Mouse (Mus musculus): ENCODE data around the gene Tinag. TPM values are rescaled to one million over a fixed set of nuclear protein-coding genes. Genes with fewer than 3 reads are reported as not detected.

Gene Tinag
- polyA plus RNA-seq, 1 experiment from 2014 or later: 0.32 TPM

DNA sequence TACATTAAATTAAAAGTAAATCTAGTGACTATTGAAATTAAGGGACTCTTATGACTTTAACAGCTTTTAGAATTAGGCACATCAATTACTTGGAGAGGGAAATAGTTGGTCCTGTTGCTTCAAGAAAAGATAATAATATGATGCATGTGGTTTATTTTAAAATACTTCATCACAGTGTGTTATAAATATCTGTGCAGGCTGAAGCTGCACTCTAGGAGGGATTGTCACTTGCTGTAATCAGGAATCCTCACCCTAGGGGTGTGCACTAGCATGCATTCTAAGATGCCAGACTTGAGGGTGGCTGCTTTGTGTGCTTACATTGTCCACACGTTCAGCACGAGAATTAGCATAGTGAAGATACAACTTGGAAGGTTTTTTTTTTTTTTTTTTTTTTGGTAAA, 10.2 kb downstream of the Tinag start:
- Histone ChIP-seq H3K27me3 (ENCODE audit: control insufficient read depth, insufficient read depth, low read length) (no peaks in the 10 kb centered on the region), H3K9ac (ENCODE audit: low read length) (no peak overlapping the region), H3K36me3 (ENCODE audit: control insufficient read depth, insufficient read depth, low read length) (no peaks in the 10 kb centered on the region), H3K4me3 (ENCODE audit: low read depth, low read length) (no peak overlapping the region), H3K4me2 (ENCODE audit: low read depth, low read length, severe bottlenecking) (no peak overlapping the region), H3K27ac (ENCODE audit: low read depth, low read length) (no peak overlapping the region), H3K4me1 (replicated peaks; ENCODE audit: control insufficient read depth, insufficient read depth, low read length) (no peaks in the 10 kb centered on the region), H3K9me3 (ENCODE audit: control insufficient read depth, low read length) (no peaks in the 10 kb centered on the region)
- DNase-seq (ENCODE audit: low spot score): no peak
- 58% methylated on average over 2 of the region's 2 CpGs for WGBS
- ATAC-seq (replicated peaks; ENCODE audit: low FRiP score): no peak

DNA sequence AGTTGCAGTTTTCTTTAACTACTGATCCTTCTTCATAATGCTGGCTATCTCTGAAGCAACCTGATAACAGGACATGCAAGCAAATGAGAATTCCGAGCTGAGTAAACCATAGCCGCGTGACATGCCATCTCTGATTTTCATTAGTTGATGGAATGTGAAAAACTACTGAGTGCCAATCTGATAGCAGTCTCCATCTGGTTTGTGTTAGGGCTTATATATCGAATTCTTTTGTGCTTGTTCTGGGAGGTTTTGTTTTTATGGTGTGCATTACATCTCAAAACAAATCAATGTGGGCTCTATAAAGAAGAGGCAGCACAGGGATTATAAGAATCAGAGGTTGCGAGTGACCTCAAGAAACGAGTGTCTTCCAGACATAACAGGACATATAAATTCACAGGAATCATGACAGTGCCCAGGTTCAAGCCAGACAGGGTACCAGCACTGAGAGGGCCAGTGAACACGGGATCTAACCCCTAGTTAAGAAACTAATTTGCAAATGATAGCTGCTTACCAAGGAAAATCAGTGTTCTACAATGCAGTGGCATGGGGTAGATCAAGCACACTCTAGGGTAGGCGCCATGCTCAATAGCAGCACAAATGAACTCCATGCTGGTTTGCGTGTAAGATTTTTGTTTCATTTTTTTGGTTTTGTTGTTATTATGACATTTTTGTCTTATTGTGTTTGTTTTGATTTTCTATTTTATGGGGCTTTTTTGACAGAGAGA, 13.0 kb downstream of the Tinag start:
- ATAC-seq (replicated peaks; ENCODE audit: low FRiP score) (no peak), DNase-seq (ENCODE audit: low spot score) (no peak)
- no peak overlapping the region for H3K4me2 ChIP-seq (ENCODE audit: low read depth, low read length, severe bottlenecking)
- H3K4me1 ChIP-seq (replicated peaks; ENCODE audit: control insufficient read depth, insufficient read depth, low read length): no peaks in the 10 kb centered on the region
- H3K27me3 ChIP-seq (ENCODE audit: control insufficient read depth, insufficient read depth, low read length): no peaks in the 10 kb centered on the region
- H3K9ac ChIP-seq (ENCODE audit: low read length): no peak overlapping the region
- no peak overlapping the region for H3K27ac ChIP-seq (ENCODE audit: low read depth, low read length)
- H3K9me3 ChIP-seq (ENCODE audit: control insufficient read depth, low read length): no peaks in the 10 kb centered on the region
- no peaks in the 10 kb centered on the region for H3K36me3 ChIP-seq (ENCODE audit: control insufficient read depth, insufficient read depth, low read length)
- no peak overlapping the region for H3K4me3 ChIP-seq (ENCODE audit: low read depth, low read length)
- 74% methylated on average over 9 of the region's 9 CpGs for whole genome bisulfite sequencing

DNA sequence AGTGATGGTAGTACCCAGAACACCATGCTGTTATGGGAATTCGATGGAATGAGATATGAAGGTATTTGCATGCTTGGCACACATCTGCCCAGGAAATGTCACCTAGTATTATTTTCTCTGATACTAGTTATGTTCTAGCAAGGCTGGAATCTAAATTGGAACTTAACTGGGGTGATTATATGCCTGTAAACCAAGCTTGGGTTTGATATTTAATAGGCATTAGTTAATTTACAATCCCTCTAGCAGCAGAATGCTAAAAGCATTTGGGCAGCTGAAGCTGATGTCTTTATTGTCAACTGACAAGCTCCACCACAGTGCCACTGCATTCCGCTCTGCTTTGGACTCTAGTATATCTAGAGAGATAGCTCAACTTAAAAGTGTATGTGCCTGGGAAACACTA, 20.3 kb downstream of the Tinag start:
- Histone ChIP-seq H3K27me3 (ENCODE audit: control insufficient read depth, insufficient read depth, low read length) (no peaks in the 10 kb centered on the region), H3K4me1 (replicated peaks; ENCODE audit: control insufficient read depth, insufficient read depth, low read length) (no peaks in the 10 kb centered on the region), H3K4me2 (ENCODE audit: low read depth, low read length, severe bottlenecking) (no peak overlapping the region), H3K4me3 (ENCODE audit: low read depth, low read length) (no peak overlapping the region), H3K9me3 (ENCODE audit: control insufficient read depth, low read length) (no peaks in the 10 kb centered on the region), H3K9ac (ENCODE audit: low read length) (no peak overlapping the region), H3K27ac (ENCODE audit: low read depth, low read length) (no peak overlapping the region), H3K36me3 (ENCODE audit: control insufficient read depth, insufficient read depth, low read length) (no peaks in the 10 kb centered on the region)
- no peak for DNase-seq (ENCODE audit: low spot score)
- 87% methylated on average over 2 of the region's 2 CpGs for WGBS
- no peak for ATAC-seq (replicated peaks; ENCODE audit: low FRiP score)

DNA sequence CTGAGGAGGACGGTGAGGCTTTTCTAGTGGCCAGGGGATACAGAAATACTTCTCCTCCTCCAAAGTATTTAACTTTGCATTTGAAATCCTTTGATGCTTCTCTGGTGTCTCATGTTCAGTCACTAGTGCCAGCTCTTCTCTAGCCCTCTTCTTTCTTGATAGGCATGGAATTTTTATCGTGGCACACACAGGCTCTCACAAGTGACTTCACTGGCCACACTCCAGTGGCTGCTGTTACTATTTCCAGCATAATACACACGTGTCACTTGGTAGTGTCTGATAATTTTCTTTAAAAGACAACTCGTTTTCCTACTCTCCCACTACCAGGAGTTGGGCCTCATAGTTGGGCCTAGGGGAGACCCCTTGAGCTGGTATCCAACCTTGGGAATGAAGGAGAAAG, 26.7 kb downstream of the Tinag start:
- no peak overlapping the region for H3K9ac ChIP-seq (ENCODE audit: low read length)
- no peak overlapping the region for H3K4me2 ChIP-seq (ENCODE audit: low read depth, low read length, severe bottlenecking)
- H3K36me3 ChIP-seq (ENCODE audit: control insufficient read depth, insufficient read depth, low read length): no peaks in the 10 kb centered on the region
- H3K27me3 ChIP-seq (ENCODE audit: control insufficient read depth, insufficient read depth, low read length): no peaks in the 10 kb centered on the region
- no peaks in the 10 kb centered on the region for H3K9me3 ChIP-seq (ENCODE audit: control insufficient read depth, low read length)
- H3K4me3 ChIP-seq (ENCODE audit: low read depth, low read length): no peak overlapping the region
- no peak overlapping the region for H3K27ac ChIP-seq (ENCODE audit: low read depth, low read length)
- WGBS: 81% methylated on average over 4 of the region's 4 CpGs
- no peak for ATAC-seq (replicated peaks; ENCODE audit: low FRiP score)
- H3K4me1 ChIP-seq (replicated peaks; ENCODE audit: control insufficient read depth, insufficient read depth, low read length): no peaks in the 10 kb centered on the region
- DNase-seq (ENCODE audit: low spot score): no peak

DNA sequence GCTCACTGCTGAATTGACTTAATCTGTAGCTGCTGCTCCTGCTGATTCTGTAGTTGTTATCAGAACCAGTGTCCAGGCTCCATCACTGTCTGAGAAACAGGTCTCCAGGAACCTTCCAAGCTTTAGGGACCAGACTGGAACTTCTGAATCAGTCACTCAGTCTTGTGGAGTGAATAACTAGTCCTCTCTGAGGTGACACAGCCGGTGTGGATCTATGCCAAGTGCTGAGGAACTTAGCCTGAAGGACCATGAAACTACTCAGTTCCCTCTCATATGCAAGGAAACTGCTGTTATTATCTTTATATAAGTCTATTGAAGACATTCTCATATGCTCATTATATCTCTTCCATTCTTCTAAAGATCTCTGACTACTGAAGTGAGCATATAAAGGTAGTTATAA, 49.6 kb downstream of the Tinag start:
- Histone ChIP-seq H3K27me3 (ENCODE audit: control insufficient read depth, insufficient read depth, low read length) (no peaks in the 10 kb centered on the region), H3K4me3 (ENCODE audit: low read depth, low read length) (no peak overlapping the region), H3K27ac (ENCODE audit: low read depth, low read length) (no peak overlapping the region), H3K4me1 (replicated peaks; ENCODE audit: control insufficient read depth, insufficient read depth, low read length) (no peaks in the 10 kb centered on the region), H3K9me3 (ENCODE audit: control insufficient read depth, low read length) (no peaks in the 10 kb centered on the region), H3K4me2 (ENCODE audit: low read depth, low read length, severe bottlenecking) (no peak overlapping the region), H3K9ac (ENCODE audit: low read length) (no peak overlapping the region), H3K36me3 (ENCODE audit: control insufficient read depth, insufficient read depth, low read length) (no peaks in the 10 kb centered on the region)
- no peak for ATAC-seq (replicated peaks; ENCODE audit: low FRiP score)
- WGBS: 83% methylated on average over 1 of the region's 1 CpGs
- DNase-seq (ENCODE audit: low spot score): no peak

DNA sequence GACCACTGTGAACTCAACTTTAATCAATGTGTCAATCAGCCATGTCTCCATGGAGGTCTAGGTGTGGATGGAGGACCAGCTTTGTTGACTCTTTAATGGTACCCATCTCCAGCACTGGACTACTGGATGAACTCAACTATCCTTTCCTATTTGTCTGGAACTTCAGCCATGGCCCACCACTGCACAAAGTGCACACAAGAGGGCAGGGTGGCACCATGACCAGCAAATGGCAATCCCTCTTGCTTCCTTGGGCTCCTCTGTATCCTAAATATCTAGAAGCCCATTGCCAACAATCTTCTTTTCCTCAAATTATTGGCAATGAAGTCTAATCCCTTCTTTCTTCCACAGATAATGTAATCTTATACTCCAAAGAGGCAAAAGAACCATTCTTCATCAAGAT, 55.6 kb downstream of the Tinag start:
- no peak for DNase-seq (ENCODE audit: low spot score)
- H3K27ac ChIP-seq (ENCODE audit: low read depth, low read length): no peak overlapping the region
- no peak overlapping the region for H3K9ac ChIP-seq (ENCODE audit: low read length)
- no peaks in the 10 kb centered on the region for H3K4me1 ChIP-seq (replicated peaks; ENCODE audit: control insufficient read depth, insufficient read depth, low read length)
- H3K4me2 ChIP-seq (ENCODE audit: low read depth, low read length, severe bottlenecking): no peak overlapping the region
- H3K4me3 ChIP-seq (ENCODE audit: low read depth, low read length): no peak overlapping the region
- no peak for ATAC-seq (replicated peaks; ENCODE audit: low FRiP score)
- no peaks in the 10 kb centered on the region for H3K27me3 ChIP-seq (ENCODE audit: control insufficient read depth, insufficient read depth, low read length)
- no peaks in the 10 kb centered on the region for H3K36me3 ChIP-seq (ENCODE audit: control insufficient read depth, insufficient read depth, low read length)
- H3K9me3 ChIP-seq (ENCODE audit: control insufficient read depth, low read length): no peaks in the 10 kb centered on the region

DNA sequence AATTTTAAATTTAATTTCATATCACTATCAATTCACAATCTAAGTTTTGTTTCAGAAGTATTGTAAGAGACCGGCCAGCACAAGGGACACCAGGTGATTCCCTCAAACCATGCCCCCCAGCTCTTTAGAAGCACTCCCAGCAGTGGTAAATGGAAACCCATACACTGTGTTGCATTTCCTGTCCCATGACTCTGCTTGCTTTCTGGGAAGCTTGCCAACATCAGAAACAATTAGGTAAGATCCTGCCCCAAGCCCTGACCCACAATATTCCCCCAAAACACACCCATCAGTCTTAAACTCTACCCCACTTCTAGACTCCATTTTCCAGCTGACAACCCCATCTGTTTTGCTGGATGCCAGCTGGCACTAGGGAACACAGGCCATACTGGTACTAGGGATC, 110.8 kb downstream of the Tinag start:
- no peak overlapping the region for H3K27ac ChIP-seq (ENCODE audit: low read depth, low read length)
- H3K4me1 ChIP-seq (replicated peaks; ENCODE audit: control insufficient read depth, insufficient read depth, low read length): no peaks in the 10 kb centered on the region
- H3K4me2 ChIP-seq (ENCODE audit: low read depth, low read length, severe bottlenecking): no peak overlapping the region
- ATAC-seq (replicated peaks; ENCODE audit: low FRiP score) (no peak), DNase-seq (ENCODE audit: low spot score) (no peak)
- H3K4me3 ChIP-seq (ENCODE audit: low read depth, low read length): no peak overlapping the region
- H3K27me3 ChIP-seq (ENCODE audit: control insufficient read depth, insufficient read depth, low read length): no peaks in the 10 kb centered on the region
- 91% methylated on average over 1 of the region's 1 CpGs for WGBS
- no peak overlapping the region for H3K9ac ChIP-seq (ENCODE audit: low read length)
- H3K9me3 ChIP-seq (ENCODE audit: control insufficient read depth, low read length): no peaks in the 10 kb centered on the region
- no peaks in the 10 kb centered on the region for H3K36me3 ChIP-seq (ENCODE audit: control insufficient read depth, insufficient read depth, low read length)

DNA sequence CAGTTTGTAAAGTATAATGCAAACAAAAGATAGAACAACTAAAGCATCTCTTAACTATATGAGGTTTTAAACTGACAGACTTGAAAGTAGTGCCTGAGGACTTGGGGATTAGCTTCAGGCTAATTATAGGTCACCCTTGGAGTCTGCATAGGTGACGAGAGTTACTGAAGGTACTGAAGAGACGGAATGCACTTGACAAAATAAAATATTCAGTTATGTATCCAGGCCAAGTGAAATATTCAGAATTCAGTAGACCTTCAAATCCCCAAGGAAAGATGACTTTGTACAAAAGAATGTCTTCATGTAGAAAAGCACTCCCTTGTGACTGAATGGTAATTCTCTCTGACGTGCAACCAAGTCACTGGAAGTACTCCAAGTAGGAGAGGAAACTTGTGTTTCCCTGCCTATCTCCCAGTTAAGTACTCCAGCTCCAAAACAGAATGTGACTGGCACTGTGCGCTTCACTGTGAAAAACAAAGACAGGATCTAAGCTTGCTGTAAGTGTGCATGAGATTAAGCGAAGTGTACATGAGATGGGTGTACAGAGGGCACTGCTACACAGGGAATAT, 130.4 kb downstream of the Tinag start:
- H3K9ac ChIP-seq (ENCODE audit: low read length): no peak overlapping the region
- DNase-seq (ENCODE audit: low spot score): no peak
- WGBS: 80% methylated on average over 5 of the region's 5 CpGs
- no peak overlapping the region for H3K27ac ChIP-seq (ENCODE audit: low read depth, low read length)
- H3K4me3 ChIP-seq (ENCODE audit: low read depth, low read length): no peak overlapping the region
- ATAC-seq (replicated peaks; ENCODE audit: low FRiP score): no peak
- no peaks in the 10 kb centered on the region for H3K4me1 ChIP-seq (replicated peaks; ENCODE audit: control insufficient read depth, insufficient read depth, low read length)
- no peak overlapping the region for H3K4me2 ChIP-seq (ENCODE audit: low read depth, low read length, severe bottlenecking)
- H3K9me3 ChIP-seq (ENCODE audit: control insufficient read depth, low read length): no peaks in the 10 kb centered on the region
- H3K27me3 ChIP-seq (ENCODE audit: control insufficient read depth, insufficient read depth, low read length): no peaks in the 10 kb centered on the region
- no peaks in the 10 kb centered on the region for H3K36me3 ChIP-seq (ENCODE audit: control insufficient read depth, insufficient read depth, low read length)

Data from forebrain, embryonic 11.5 days (tissue).